Mouse (Mus musculus): ENCODE measurements at regions not wholly inside any gene's neighbourhood (a gene's known extent, or its start where the extent isn't known, plus 50 kb on each side); places are given as distances from the start of the nearest gene placed in this dataset.

DNA sequence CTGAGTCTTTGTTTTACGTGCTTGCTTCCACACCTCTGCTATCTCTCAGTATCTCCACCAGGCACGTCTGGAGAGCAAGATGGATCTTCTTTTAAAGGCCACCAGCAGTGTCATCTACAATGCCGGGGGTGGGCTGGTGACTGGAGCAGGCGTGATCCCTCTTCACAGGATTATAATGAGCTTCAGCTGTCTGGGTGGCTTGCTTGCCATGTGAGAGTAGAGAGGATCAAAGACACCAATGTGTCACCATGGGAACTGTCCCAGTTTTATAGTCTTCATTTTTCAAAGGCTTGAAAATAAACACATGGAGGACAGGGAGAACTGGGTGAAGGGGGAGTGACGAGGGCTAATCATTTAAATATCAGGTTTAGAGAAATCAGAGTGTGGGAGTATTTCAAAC, 131.6 kb upstream of the Klf4 start:
- WGBS, result 12% methylated on average over 5 of the region's 5 CpGs
- no peaks in the 10 kb centered on the region for H3K9me3 ChIP-seq (replicated peaks)
- H3K4me1 ChIP-seq, result 0 out of 2 replicates have a peak, but pooled peaks cover 6% of the 10 kb centered on the region
- no peaks in the 10 kb centered on the region for H3K36me3 ChIP-seq
- H3K4me3 ChIP-seq, result no peak overlapping the region
- DNase-seq (ENCODE audit: low spot score), result no peak
- no peaks in the 10 kb centered on the region for H3K27me3 ChIP-seq (ENCODE audit: low read depth, poor library complexity, severe bottlenecking)
- H3K27ac ChIP-seq, result no peak overlapping the region

DNA sequence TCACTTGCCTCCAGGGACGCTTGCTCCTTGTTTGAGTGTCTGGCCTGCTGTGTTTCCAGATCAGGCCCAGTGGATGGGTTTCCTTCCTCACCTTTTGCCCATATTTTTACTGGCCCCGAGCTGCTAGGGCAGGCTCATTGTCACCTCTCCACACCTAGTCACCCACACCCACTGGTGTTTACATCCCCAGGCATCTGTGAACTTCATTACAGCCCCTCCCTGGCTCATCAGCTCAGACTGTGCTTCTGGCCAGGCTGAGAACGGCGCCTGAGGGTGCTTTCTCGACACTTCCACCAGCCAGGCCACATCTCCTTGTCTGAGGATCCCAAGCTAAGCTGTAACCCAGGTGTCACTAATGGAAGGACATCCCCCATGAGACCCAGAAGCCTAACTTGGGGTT, 129.8 kb upstream of the Klf4 start:
- Histone ChIP-seq H3K27ac (no peak overlapping the region), H3K4me1 (0 out of 2 replicates have a peak, but pooled peaks cover 6% of the 10 kb centered on the region), H3K36me3 (no peaks in the 10 kb centered on the region), H3K9me3 (replicated peaks) (no peaks in the 10 kb centered on the region), H3K4me3 (no peak overlapping the region), H3K27me3 (ENCODE audit: low read depth, poor library complexity, severe bottlenecking) (no peaks in the 10 kb centered on the region)
- DNase-seq (ENCODE audit: low spot score), result no peak
- 36% methylated on average over 5 of the region's 5 CpGs for WGBS

DNA sequence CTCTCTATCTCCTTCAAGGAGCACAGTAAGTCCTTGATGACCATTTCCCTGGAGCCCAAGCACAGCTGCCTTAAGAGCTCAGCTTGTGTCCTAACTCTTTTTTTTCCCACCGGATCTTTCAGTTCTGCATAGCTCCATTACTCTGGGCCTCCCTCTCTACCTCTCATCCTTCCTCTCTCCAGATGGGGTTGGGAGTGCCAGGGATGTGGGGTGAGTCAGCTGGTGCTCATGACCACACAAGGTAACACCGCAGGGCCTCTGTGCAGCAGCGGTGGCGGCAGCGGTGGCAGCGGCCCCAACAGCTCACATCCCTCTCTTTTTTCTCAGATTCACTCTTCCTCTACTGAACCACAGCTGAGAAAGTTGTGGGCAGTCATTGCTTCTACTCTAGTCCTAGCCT, 126.6 kb upstream of the Klf4 start:
- Histone ChIP-seq H3K27me3 (ENCODE audit: low read depth, poor library complexity, severe bottlenecking) (0 out of 2 replicates have a peak, but pooled peaks cover 5% of the 10 kb centered on the region), H3K36me3 (no peaks in the 10 kb centered on the region), H3K4me3 (no peak overlapping the region), H3K4me1 (0 out of 2 replicates have a peak, but pooled peaks cover 6% of the 10 kb centered on the region), H3K27ac (no peak overlapping the region), H3K9me3 (replicated peaks) (no peaks in the 10 kb centered on the region)
- DNase-seq (ENCODE audit: low spot score), result no peak
- 95% methylated on average over 6 of the region's 6 CpGs for WGBS

DNA sequence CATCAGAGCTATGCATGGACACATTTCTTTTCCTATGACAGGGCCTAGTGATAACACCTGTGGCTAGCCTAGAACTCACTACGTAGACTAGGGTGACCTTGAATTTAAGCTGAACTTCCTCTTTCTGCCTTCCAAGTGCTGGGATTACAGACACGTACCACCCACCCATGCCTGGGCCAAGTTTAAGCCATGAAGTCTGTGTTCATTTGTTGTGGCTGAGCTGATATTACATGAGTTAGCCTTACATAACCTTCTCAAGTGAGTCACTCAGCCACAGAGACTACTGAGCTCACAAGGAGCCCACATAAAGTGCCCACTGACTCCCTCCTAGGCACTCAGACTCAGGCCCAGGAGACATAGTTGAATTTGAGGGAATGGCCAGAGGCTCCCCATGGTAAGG, 123.1 kb upstream of the Klf4 start:
- Histone ChIP-seq H3K36me3 (no peaks in the 10 kb centered on the region), H3K27ac (no peak overlapping the region), H3K27me3 (ENCODE audit: low read depth, poor library complexity, severe bottlenecking) (peaks cover 33% of the 10 kb centered on the region), H3K4me1 (peaks cover 15% of the 10 kb centered on the region), H3K9me3 (replicated peaks) (no peaks in the 10 kb centered on the region), H3K4me3 (no peak overlapping the region)
- no peak for DNase-seq (ENCODE audit: low spot score)
- WGBS, result 85% methylated on average over 2 of the region's 2 CpGs

DNA sequence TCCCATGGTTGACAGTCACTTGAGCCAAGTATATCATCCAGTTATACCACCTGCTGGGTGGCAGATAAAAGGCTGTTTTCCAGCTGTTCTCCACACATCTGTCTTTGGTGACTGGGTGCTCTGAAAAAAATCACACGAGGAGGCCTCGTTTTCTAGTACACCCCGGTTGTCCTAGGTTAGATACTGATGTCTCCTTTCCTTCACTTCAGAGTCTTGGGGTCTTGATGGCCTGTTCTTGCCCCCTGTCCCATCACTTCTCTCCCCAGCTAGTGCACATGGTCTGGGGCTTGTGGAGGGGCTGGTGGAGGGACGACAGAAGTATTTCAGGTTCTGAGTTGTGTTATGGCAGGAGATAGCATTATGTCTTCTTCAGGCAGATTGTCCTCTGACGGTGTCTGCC, 120.4 kb upstream of the Klf4 start:
- Histone ChIP-seq H3K9me3 (replicated peaks) (no peaks in the 10 kb centered on the region), H3K27me3 (ENCODE audit: low read depth, poor library complexity, severe bottlenecking) (peaks cover 50% of the 10 kb centered on the region), H3K4me3 (no peak overlapping the region), H3K36me3 (no peaks in the 10 kb centered on the region), H3K4me1 (peaks cover 17% of the 10 kb centered on the region), H3K27ac (no peak overlapping the region)
- 68% methylated on average over 5 of the region's 5 CpGs for WGBS
- no peak for DNase-seq (ENCODE audit: low spot score)

DNA sequence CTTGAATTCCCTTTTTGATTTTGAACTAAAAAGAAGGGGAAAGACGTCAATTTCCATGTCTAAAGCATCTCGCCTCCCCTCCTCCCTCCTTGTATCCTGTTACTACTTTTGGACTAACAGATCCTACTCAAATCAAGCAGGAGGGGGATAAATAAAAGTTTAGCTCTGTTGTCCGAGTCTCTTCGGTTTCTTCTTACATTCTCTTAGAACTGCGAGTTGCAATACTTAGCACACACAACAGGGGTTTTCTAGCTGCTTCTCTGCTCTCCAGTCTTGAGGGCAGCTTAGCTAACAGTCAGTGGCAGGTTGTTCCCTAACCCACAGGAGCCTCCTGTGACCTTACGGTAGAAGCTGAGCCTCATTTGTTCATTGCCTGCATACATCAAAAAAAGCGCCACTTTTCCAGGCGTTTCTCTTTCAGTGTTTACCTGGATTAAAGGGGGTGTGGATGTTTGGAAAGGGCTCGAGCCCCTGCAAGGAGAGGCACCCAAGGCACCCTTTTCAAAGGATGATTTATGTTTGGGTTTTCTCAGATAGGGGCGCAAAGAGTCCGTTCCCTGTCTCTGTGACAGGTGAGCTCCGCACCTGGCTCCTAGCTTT, 119.6 kb upstream of the Klf4 start:
- WGBS, result 9% methylated on average over 12 of the region's 12 CpGs
- H3K36me3 ChIP-seq, result no peaks in the 10 kb centered on the region
- H3K4me1 ChIP-seq, result peaks cover 17% of the 10 kb centered on the region
- DNase-seq (ENCODE audit: low spot score), result peak; percentile 35
- peak overlapping the region; percentile 63 for H3K4me3 ChIP-seq
- H3K27me3 ChIP-seq (ENCODE audit: low read depth, poor library complexity, severe bottlenecking), result peaks cover 50% of the 10 kb centered on the region
- H3K9me3 ChIP-seq (replicated peaks), result no peaks in the 10 kb centered on the region
- H3K27ac ChIP-seq, result peak overlapping the region; percentile 87

DNA sequence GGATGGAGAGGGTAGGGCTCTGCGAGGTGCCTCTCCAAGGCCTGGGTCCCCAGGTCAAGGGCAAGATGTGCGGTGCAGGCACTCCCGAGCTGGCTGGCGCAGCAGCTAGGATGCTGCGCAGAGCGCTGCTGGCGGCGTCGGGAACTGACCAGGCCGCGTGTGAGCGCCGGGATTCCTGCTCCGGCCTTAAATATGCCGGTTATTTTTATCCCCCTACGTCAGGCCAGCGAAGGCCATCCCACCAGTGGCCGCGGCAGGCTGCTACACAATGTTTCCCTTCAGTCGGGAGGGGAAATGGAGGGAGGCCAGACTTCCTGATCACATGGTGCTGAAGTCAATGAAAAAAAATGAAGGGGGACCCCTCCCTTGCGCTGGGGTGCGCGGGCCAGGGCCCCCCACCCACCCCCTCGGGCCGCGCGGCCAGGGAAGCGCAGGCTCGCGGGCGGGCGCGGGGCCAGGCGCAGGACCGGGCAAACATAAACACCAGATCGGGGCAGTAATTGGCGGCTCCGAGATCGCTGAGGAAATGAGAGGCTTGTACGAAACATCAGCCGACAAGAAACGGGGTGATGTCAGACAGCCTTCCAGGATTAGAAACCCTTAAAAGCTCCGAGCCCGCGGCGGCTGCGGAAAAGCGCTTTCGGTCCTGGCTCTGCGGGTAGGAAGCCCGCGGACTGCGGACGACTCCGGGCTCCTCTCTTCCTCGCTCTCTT, 118.9 kb upstream of the Klf4 start:
- DNase-seq (ENCODE audit: low spot score), result peak; percentile 74
- Histone ChIP-seq H3K9me3 (replicated peaks) (no peaks in the 10 kb centered on the region), H3K36me3 (no peaks in the 10 kb centered on the region), H3K27me3 (ENCODE audit: low read depth, poor library complexity, severe bottlenecking) (peaks cover 50% of the 10 kb centered on the region), H3K27ac (peak overlapping the region; percentile 87), H3K4me3 (peak overlapping the region; percentile 63), H3K4me1 (peaks cover 17% of the 10 kb centered on the region)
- under 1% methylated on average over 56 of the region's 56 CpGs for WGBS

DNA sequence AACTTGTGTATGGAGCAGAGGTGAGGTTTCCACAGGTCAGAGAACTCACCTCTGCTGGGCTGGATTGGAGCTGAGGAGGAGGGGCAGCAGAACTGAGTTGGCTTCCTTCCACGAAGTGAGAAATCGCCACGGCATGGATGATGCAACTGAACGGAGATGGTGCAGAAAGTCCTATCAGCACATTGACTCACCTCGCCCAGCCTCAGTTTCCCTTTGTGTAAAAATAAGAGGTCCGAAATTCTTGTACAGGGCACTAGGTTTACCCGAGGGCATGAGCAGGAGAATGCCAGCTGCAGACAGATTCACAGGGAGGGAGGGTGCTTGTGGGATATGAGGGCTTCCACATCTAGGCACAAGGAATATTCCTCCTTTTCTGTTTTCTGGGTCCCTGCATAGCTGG, 117.9 kb upstream of the Klf4 start:
- Histone ChIP-seq H3K4me1 (peaks cover 23% of the 10 kb centered on the region), H3K9me3 (replicated peaks) (no peaks in the 10 kb centered on the region), H3K27me3 (ENCODE audit: low read depth, poor library complexity, severe bottlenecking) (peaks cover 46% of the 10 kb centered on the region), H3K36me3 (no peaks in the 10 kb centered on the region), H3K4me3 (no peak overlapping the region), H3K27ac (peak overlapping the region; percentile 87; the same call in 1 of the 2 replicates)
- WGBS, result 60% methylated on average over 7 of the region's 7 CpGs
- DNase-seq (ENCODE audit: low spot score), result no peak

DNA sequence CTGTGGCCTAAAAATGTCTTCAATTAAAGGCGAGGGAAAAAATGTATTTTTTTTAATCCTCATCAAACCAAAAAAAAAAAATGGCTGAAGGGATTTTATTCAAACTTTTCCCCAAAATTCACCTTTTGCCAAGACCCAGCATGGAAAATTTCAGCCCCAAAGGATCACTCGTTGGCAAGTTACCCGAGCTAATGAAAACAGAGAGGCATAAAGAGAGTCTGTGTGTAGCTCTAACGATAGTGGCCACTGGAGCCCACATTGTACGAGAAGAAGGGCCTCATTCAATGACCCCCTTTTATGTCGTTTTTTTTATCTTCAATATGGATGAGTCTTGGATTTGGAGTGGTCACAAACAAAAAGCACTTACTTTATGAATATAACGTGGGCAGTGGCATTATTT, 116.1 kb upstream of the Klf4 start:
- WGBS, result 76% methylated on average over 7 of the region's 7 CpGs
- Histone ChIP-seq H3K4me3 (no peak overlapping the region), H3K27me3 (ENCODE audit: low read depth, poor library complexity, severe bottlenecking) (peaks cover 40% of the 10 kb centered on the region), H3K9me3 (replicated peaks) (no peaks in the 10 kb centered on the region), H3K36me3 (no peaks in the 10 kb centered on the region), H3K4me1 (peaks cover 26% of the 10 kb centered on the region), H3K27ac (no peak overlapping the region)
- DNase-seq (ENCODE audit: low spot score), result no peak

DNA sequence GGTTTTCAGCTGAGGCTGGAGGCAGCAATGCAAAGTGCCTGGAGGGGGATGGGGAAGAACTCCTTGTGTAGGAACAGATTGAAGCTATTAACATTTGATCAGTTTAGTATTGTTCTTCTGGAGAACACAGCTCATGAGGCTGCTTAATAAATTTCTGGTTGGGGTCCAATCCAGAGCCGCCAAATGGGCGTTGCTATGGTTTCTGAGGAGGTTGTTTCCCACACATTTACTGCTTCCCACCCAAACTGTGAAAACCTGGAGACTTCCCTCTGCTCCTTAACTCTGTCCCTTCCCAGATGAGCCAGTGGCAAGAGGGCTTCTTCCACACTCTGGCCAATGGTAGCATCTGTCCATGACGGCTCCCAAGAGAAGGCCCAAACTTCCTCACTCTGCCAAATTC, 113.2 kb upstream of the Klf4 start:
- Histone ChIP-seq H3K27ac (no peak overlapping the region), H3K4me3 (no peak overlapping the region), H3K27me3 (ENCODE audit: low read depth, poor library complexity, severe bottlenecking) (peaks cover 18% of the 10 kb centered on the region), H3K9me3 (replicated peaks) (no peaks in the 10 kb centered on the region), H3K36me3 (no peaks in the 10 kb centered on the region), H3K4me1 (peaks cover 13% of the 10 kb centered on the region)
- WGBS, result 57% methylated on average over 3 of the region's 3 CpGs
- no peak for DNase-seq (ENCODE audit: low spot score)

DNA sequence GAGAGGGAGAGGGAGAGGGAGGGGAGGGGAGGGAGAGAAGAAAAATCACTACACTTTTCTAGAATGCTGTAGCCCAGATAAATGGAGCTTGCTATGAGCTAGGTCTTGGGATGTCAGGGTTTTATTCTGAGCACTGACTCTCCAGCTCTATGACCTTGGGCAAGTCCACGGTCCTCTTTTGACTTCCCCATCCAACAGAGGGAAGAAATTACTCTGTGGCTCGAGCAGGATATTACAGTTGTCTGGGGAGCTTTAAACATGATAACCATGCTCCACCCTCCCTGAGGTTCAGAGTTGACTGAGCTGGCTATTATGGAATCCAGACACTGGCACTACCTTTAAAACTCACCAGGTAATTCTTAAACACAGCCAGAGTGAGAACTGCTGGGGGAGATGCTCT, 112.6 kb upstream of the Klf4 start:
- Histone ChIP-seq H3K27ac (no peak overlapping the region), H3K27me3 (ENCODE audit: low read depth, poor library complexity, severe bottlenecking) (peaks cover 13% of the 10 kb centered on the region), H3K36me3 (no peaks in the 10 kb centered on the region), H3K4me1 (peaks cover 9% of the 10 kb centered on the region), H3K9me3 (replicated peaks) (no peaks in the 10 kb centered on the region), H3K4me3 (no peak overlapping the region)
- DNase-seq (ENCODE audit: low spot score), result no peak
- 69% methylated on average over 2 of the region's 2 CpGs for WGBS

DNA sequence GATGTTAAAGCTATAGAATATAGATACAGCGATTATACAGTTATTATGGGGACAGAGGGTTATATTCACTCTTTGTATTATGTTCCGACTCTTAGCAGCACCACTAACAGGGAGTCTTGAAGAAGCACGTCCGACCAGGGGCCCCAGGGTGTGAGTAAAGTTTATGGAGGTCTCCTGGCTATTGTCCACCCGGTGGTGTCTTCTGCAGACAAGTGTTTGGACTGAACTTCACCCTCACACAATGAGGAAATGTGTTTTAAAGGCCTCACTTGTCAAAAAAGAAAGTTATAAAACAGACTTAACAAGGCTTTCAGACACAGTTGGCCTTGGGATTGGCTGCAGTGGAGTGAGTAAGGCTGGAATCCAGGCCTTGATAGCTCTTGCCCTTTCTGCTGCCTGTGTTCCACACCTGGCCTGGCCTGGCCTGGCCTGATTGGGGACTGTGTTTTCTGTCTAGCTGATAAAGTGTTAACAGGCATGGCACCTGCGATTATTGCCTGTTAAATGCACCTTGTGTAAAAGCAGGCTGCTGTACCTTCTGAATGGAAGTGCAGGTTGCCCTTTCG, 102.8 kb upstream of the Klf4 start:
- Histone ChIP-seq H3K4me3 (no peak overlapping the region), H3K27ac (no peak overlapping the region), H3K9me3 (replicated peaks) (no peaks in the 10 kb centered on the region), H3K4me1 (no peaks in the 10 kb centered on the region), H3K36me3 (no peaks in the 10 kb centered on the region), H3K27me3 (ENCODE audit: low read depth, poor library complexity, severe bottlenecking) (no peaks in the 10 kb centered on the region)
- no peak for DNase-seq (ENCODE audit: low spot score)
- WGBS, result 85% methylated on average over 7 of the region's 7 CpGs

DNA sequence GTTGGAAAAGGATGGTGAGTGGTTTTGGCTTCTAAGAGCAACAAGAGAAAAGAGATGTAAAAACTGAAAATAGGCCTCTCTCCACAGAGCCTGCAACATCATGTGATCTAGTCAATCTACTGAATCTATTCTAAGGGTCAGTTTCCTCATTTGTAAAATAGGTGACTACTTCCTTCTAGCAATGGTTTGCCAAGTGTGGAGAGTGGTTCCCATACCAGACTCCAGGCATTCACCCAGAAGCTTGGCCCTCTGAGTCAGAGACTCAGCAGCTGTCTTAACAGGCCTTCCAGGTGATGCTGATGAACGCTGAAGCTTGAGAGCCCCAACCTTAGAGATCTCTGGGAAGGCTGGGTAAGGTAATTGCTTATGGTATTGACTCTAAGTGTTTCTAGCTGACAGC, 98.9 kb upstream of the Klf4 start:
- no peak for DNase-seq (ENCODE audit: low spot score)
- H3K9me3 ChIP-seq (replicated peaks), result no peaks in the 10 kb centered on the region
- H3K27me3 ChIP-seq (ENCODE audit: low read depth, poor library complexity, severe bottlenecking), result no peaks in the 10 kb centered on the region
- 93% methylated on average over 1 of the region's 1 CpGs for WGBS
- H3K27ac ChIP-seq, result no peak overlapping the region
- H3K4me3 ChIP-seq, result no peak overlapping the region
- H3K4me1 ChIP-seq, result no peaks in the 10 kb centered on the region
- no peaks in the 10 kb centered on the region for H3K36me3 ChIP-seq
